Mouse (Mus musculus) CD4-positive, CD25-positive, alpha-beta regulatory T cell (primary cell): ENCODE measurements around the gene Foxp3. TPM values are rescaled to one million over a fixed set of nuclear protein-coding genes. Genes with fewer than 3 reads are reported as not detected.

ENCODE experiments used
- polyA plus RNA-seq: library from polyadenylated mRNA; unstranded; fragments of 100-300 nt; shearing (Covaris generic); gene quantifications from one replicate; pipeline ENCODE4 v1.2.1, GENCODE M21; 2017

The Foxp3 gene
- polyA plus RNA-seq: 130 TPM

GRCm38 (mm10) chrX:7573176-7574086 lies at the start of gene Foxp3:
Gene Foxp3 (plus strand): TSS chrX:7573644.

GRCm38 (mm10) chrX:7574087-7574884 lies 842 bp downstream of the Foxp3 start, which contains the start of gene Ppp1r3f:
Gene Ppp1r3f (minus strand): TSS chrX:7574283.

DNA sequence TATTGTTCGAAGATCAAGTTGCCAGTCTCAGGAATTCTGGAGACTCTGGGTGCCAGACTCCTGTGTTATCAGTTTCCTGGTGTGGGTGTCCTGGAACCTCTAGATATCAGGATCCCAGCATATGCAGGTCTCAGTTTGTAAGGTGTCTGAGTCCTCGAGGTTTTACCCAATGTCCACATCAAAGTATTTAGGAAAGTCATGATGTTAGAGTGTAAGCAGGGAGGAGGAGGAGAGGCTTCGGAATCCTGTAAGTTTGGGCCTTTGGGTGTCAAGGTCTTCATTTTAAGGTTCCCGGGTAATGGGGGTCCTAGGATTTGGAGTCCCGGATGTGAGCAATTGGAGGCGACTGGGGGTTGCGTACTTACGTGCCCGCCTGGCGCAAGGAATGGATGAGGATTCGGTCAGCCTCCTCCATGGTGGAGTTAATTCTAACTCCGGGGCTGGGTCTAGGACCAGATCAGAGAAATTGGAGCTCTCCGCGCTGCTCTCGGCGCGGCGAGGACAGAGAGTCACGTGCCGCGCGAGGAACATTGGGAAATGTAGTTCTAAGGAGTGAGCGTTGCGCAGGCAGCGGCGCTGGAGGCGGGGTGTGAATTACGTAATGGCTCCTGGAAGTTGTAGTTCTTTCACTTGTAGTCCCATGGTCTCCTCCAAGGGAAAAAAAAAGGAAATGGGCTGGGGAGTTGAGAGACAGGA lies 31.6 kb downstream of the Foxp3 start, which contains the start of gene Ccdc22:
Gene Ccdc22, minus strand, starts transcription at position 639 of the 696 bp plus-strand sequence.

DNA sequence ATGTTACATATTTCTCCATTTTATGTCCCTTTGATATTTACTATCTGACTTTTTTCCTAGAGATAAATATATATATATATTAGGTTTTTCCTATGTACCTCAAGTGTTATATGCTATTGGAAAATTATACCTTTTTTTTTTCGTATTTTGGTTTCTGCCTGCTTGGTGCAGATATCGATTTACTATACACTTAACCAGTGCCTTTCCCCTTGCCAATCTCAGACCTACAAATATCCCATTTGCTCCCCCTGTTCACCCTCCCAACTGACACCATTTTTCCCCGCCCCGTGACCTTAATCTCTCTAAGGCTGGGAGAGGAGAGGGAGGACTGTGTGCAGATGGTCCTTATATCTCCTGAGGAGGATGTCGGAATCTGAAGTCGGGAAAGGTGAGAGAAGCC lies 33.3 kb downstream of the Foxp3 start, which contains the start of gene Cacna1f:
Gene Cacna1f, plus strand, starts transcription at position 301 of the 400 bp plus-strand sequence.

GRCm38 (mm10) chrX:7638401-7639091 lies 65.1 kb downstream of the Foxp3 start, which contains the start of gene Syp:
Gene Syp (plus strand): TSS chrX:7638471.

Other genes with a start within 250 kb of the Foxp3 start
- gene Usp27x, start 197.8 kb upstream of the Foxp3 start, polyA plus RNA-seq: 1.8 TPM
- 22.6 TPM for gene Ppp1r3f, start 639 bp downstream of the Foxp3 start, polyA plus RNA-seq
- 34.2 TPM for gene Ccdc22, start 31.9 kb downstream of the Foxp3 start, polyA plus RNA-seq
- gene Cacna1f, start 33.4 kb downstream of the Foxp3 start, polyA plus RNA-seq: 0.14 TPM
- gene Syp, start 64.8 kb downstream of the Foxp3 start, polyA plus RNA-seq: 20.3 TPM
- gene Prickle3, start 83.6 kb downstream of the Foxp3 start, polyA plus RNA-seq: 38.5 TPM
- gene Plp2, start 97.7 kb downstream of the Foxp3 start, polyA plus RNA-seq: 109 TPM
- gene Magix, start 107.6 kb downstream of the Foxp3 start, polyA plus RNA-seq: not detected
- gene Gpkow, start 123.5 kb downstream of the Foxp3 start, polyA plus RNA-seq: 65.3 TPM
- gene Wdr45, start 140.7 kb downstream of the Foxp3 start, polyA plus RNA-seq: 77.9 TPM
- 0.45 TPM for gene Gm45208, start 148.6 kb downstream of the Foxp3 start, polyA plus RNA-seq
- gene Praf2, start 154.8 kb downstream of the Foxp3 start, polyA plus RNA-seq: 26.2 TPM
- not detected for gene Ccdc120, start 177.3 kb downstream of the Foxp3 start, polyA plus RNA-seq
- gene Tfe3, start 188.9 kb downstream of the Foxp3 start, polyA plus RNA-seq: 31.1 TPM
- gene Gripap1, start 216.1 kb downstream of the Foxp3 start, polyA plus RNA-seq: 117 TPM
- gene Kcnd1, start 248.6 kb downstream of the Foxp3 start, polyA plus RNA-seq: 0.73 TPM